Mouse (Mus musculus) bone marrow, adult 2 months (tissue): ENCODE results near the gene Arhgap24.

Source experiments
- CTCF ChIP-seq: fragments of 200-500 bp; IDR thresholded peaks from 2 replicates; pipeline ENCODE4 v1.5.1; 2011; ENCODE audit warnings: low read length, control low read depth; ENCODE audit not compliant: control insufficient read depth, insufficient read depth
- POLR2A ChIP-seq: fragments of 200-500 bp; IDR thresholded peaks from 2 replicates; pipeline ENCODE4 v1.6.1; 2011; ENCODE audit warnings: low read depth, mild to moderate bottlenecking, control low read depth, low read length, borderline replicate concordance; ENCODE audit not compliant: control insufficient read depth

DNA sequence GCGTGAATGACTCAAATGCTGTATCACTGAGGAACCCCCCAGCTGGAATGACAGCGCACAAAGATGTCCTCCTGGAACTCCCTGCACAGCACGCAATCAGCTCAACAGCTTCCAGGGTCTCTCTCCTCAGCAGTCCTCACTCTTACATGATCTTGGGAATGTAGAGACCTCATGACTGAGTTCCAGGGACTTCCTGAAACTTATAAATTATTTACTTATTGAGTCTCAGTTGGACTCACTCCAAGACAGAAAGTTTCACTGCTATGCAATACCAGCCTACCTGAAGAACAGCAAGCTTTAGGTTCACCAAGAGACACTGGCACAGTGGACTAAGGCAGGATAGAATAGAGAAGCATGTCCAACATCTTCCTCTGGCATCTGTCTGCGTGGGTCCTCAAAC lies 417.1 kb downstream of the Arhgap24 start:
- no peak for TF ChIP-seq POLR2A
- no peak for TF ChIP-seq CTCF
